Mouse (Mus musculus): ENCODE data around the gene Slfn9. TPM values are rescaled to one million over a fixed set of nuclear protein-coding genes. Genes with fewer than 3 reads are reported as not detected.
"Not testable (repeated sequence)": the region's sequence is repeated elsewhere in the genome, so short reads cannot be mapped to it uniquely, and the experiment has no call there.

The Slfn9 gene
- 7.4 and 8.2 TPM in 2 replicates for polyA plus RNA-seq (2016; fragmentation: Nextera tagmentation; extraction: Ambion mirVana)

DNA sequence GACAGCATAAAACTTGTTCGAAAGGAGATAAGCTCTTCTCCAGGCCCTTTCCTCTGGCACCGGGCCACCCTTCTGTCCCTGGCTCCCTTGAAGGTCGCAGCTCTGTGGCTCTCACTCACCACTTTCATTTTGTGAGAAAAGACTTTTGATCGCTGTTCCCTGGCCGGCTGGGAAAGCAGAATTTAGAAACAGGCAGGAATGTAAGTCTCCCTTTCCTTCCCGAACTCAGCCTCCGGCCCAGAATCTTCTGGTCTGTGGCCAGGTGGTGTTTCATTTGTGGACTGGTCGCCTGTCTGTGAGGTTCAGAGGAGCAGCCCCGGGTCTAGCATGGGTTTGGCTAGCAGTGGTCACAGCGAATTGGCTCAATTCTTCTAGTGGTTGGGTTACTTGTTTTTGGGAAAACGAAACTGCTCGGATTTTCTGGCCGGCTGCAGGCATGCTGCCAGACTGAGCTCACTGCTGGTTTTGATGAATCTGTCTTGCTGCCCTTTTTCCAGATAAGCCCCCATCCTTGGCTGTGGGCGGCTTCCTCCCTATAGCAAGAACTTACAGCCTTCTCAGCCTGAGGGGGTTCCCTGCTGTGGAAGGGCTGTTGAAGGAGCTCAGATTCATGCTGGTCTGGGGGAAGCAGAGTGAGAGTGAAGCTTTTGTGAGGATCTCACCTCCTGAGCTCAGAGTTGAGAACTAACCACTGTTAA lies at the start of gene Slfn9:
Gene Slfn9 (minus strand): TSS at position 362 of the 698 bp plus-strand sequence.
- ATAC-seq (ENCODE audit: low FRiP score, low read depth): no peak
- Histone ChIP-seq H3K9ac (no peak within 1 kb of the TSS), H3K27ac (no peak within 1 kb of the TSS), H3K4me1 (peaks cover 13% of the 10 kb centered on the region), H3K36me3 (no peaks in the 10 kb centered on the region), H3K9me3 (no peaks in the 10 kb centered on the region), H3K4me2 (replicated peaks) (peak within 1 kb of the TSS; percentile 63), H3K4me3 (peak within 1 kb of the TSS; percentile 32), H3K27me3 (replicated peaks) (no peaks in the 10 kb centered on the region; the same call in 1 of the 2 replicates)
- WGBS: 13% methylated on average over 14 of the region's 14 CpGs

GRCm38 (mm10) chr11:83041000-83041399 lies 49.4 kb upstream of the Slfn9 start:
- ATAC-seq (ENCODE audit: low FRiP score, low read depth): no peak

GRCm38 (mm10) chr11:83040325-83040724 lies 48.7 kb upstream of the Slfn9 start:
- Histone ChIP-seq H3K4me3 (no peak overlapping the region), H3K4me2 (replicated peaks) (no peak overlapping the region), H3K9ac (no peak overlapping the region), H3K9me3 (no peaks in the 10 kb centered on the region), H3K4me1 (no peaks in the 10 kb centered on the region), H3K27ac (no peak overlapping the region), H3K27me3 (replicated peaks) (peaks cover 11% of the 10 kb centered on the region; the same call in 1 of the 2 replicates), H3K36me3 (no peaks in the 10 kb centered on the region)
- no peak for ATAC-seq (ENCODE audit: low FRiP score, low read depth)
- 33% methylated on average over 1 of the region's 1 CpGs for WGBS

More at GRCm38 (mm10) chr11:83041000-83041399, 49.4 kb upstream of the Slfn9 start:
- H3K4me1 ChIP-seq: no peaks in the 10 kb centered on the region
- no peaks in the 10 kb centered on the region for H3K9me3 ChIP-seq
- H3K4me2 ChIP-seq (replicated peaks): no peak overlapping the region
- no peaks in the 10 kb centered on the region for H3K36me3 ChIP-seq
- H3K27me3 ChIP-seq (replicated peaks): peaks cover 11% of the 10 kb centered on the region; the same call in 1 of the 2 replicates
- no peak overlapping the region for H3K27ac ChIP-seq
- H3K4me3 ChIP-seq: no peak overlapping the region
- H3K9ac ChIP-seq: no peak overlapping the region

- Histone ChIP-seq H3K27ac (no peak overlapping the region), H3K4me1 (no peaks in the 10 kb centered on the region), H3K9me3 (no peaks in the 10 kb centered on the region), H3K9ac (no peak overlapping the region), H3K36me3 (no peaks in the 10 kb centered on the region), H3K4me2 (replicated peaks) (peak overlapping the region; percentile 14; the same call in 1 of the 2 replicates), H3K27me3 (replicated peaks) (peaks cover 11% of the 10 kb centered on the region; the same call in 1 of the 2 replicates), H3K4me3 (no peak overlapping the region)
- ATAC-seq (ENCODE audit: low FRiP score, low read depth): no peak
- WGBS: 18% methylated on average over 19 of the region's 19 CpGs
Measured at GRCm38 (mm10) chr11:83039796-83040195, 48.2 kb upstream of the Slfn9 start.

DNA sequence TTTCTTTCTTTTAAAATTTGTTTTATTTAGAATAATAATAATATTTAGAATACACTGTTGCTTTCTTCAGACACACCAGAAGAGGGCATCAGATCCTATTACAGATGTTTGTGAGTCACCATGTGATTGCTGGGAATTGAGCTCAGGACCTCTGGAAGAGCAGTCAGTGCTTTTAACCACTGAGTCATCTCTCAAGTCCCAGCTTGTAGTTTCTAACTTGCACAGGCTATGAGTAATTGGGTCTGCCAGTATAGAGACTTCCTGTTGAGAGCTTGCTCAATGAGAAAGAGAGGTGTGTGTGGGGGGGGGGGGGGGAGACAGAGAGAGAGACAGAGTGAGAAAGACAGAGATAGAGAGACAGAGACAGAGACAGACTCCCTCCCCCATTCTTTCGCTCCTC lies 47.5 kb upstream of the Slfn9 start:
- Histone ChIP-seq H3K36me3 (no peaks in the 10 kb centered on the region), H3K27ac (no peak overlapping the region), H3K9me3 (no peaks in the 10 kb centered on the region), H3K4me2 (replicated peaks) (no peak overlapping the region), H3K27me3 (replicated peaks) (peaks cover 8% of the 10 kb centered on the region; the same call in 1 of the 2 replicates), H3K9ac (no peak overlapping the region), H3K4me3 (no peak overlapping the region), H3K4me1 (no peaks in the 10 kb centered on the region)
- ATAC-seq (ENCODE audit: low FRiP score, low read depth): no peak
- 78% methylated on average over 1 of the region's 1 CpGs for WGBS

DNA sequence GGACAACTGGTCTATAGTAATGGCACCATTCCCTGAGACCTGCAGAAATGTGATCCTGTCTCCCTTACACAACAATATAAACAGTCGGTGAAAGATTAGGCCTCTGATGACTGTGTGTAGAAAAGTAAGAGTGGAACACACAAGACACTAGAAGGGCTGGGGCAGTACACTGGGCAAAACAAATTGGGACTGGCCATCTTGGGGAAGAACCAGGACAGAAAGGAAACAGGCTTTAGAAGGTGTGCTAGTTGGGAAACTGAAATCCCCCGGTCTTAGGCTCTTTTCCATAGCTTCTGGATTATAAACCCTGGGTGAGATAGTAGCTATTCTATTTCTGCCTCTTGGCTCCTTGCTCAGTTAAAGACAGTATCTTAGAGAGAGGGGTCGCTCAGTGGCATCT lies 47.1 kb upstream of the Slfn9 start:
- not testable (repeated sequence) for H3K27ac ChIP-seq; H3K9ac ChIP-seq; H3K9me3 ChIP-seq; ATAC-seq (ENCODE audit: low FRiP score, low read depth); H3K4me2 ChIP-seq (replicated peaks); H3K4me3 ChIP-seq; H3K4me1 ChIP-seq; H3K27me3 ChIP-seq (replicated peaks); H3K36me3 ChIP-seq
- WGBS: 90% methylated on average over 3 of the region's 3 CpGs

DNA sequence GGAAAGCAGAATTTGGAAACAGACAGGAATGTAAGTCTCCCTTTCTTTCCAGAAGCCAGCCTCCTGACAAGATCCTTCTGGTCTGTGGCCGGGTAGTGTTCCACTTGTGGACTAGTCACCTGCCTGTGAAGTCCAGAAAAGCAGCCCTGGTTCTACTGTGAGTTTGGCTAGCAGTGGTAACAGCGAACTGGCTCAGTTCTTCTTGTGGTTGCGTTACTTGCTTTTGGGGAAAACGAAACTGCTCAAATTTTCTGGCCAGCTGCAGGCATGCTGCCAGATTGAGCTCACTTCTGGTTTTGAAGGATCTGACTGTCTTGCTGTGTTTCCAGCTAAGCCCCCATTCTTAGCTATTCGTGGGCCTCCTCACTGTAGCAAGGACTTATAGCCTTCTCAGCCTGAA lies 29.0 kb upstream of the Slfn9 start, which contains the start of gene Slfn8:
Gene Slfn8 (minus strand): TSS at position 190 of the 400 bp plus-strand sequence.
- 78% methylated on average over 5 of the region's 5 CpGs for WGBS
- Histone ChIP-seq H3K4me2 (replicated peaks) (no peak within 1 kb of the TSS), H3K4me3 (no peak within 1 kb of the TSS), H3K9ac (no peak within 1 kb of the TSS), H3K27ac (no peak within 1 kb of the TSS), H3K4me1 (no peaks in the 10 kb centered on the region), H3K36me3 (no peaks in the 10 kb centered on the region), H3K27me3 (replicated peaks) (no peaks in the 10 kb centered on the region), H3K9me3 (no peaks in the 10 kb centered on the region)
- no peak for ATAC-seq (ENCODE audit: low FRiP score, low read depth)

DNA sequence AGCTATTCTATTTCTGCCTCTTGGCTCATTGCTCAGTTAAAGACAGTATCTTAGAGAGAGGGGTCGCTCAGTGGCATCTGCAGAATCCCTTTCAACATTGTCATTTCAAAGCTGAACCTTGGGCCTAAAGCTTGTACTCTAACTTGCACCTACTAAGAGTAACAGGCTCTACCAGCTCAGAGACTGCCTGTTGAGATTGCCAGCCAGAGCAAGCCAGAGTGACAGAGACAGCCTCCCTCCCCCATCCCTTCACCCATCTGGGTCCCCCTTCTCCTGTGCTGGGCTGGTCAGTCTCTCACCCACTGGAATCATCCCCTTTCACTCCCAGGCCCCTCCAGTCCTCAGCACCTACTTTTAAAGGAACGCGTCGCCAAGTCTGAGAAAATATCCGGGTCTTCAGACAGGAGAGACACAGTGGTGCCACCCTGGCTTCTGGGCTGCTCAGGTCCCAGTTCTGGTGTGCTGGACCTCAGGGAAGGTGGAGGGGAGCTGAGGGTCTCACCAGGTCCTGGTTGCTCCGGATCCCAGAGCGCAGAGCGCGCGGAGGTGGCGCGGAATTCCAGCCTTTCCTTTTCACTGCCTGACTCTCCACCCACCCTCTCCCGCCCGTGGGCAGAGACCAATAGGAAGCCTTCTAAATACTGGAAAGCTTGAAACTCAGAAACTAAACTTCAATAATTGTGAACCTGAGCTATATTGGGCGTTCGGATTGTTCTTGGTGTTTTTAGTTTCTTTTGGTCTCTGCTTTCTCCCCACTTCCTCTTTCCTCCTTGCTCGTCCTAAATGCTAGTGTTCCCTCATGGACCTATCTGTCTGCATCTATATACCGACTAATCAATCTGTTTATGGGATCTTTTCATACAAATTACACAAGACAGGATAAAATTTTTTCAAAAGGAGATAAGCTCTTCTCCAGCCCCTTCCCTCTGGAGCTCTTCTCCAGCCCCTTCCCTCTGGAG lies 28.2 kb upstream of the Slfn9 start:
- ATAC-seq (ENCODE audit: low FRiP score, low read depth); H3K4me1 ChIP-seq; H3K27ac ChIP-seq; H3K9me3 ChIP-seq; H3K36me3 ChIP-seq; H3K27me3 ChIP-seq (replicated peaks); H3K9ac ChIP-seq; H3K4me2 ChIP-seq (replicated peaks); H3K4me3 ChIP-seq: not testable (repeated sequence)
- WGBS: 78% methylated on average over 18 of the region's 18 CpGs

GRCm38 (mm10) chr11:83016093-83016492 lies 24.5 kb upstream of the Slfn9 start:
- no peak for ATAC-seq (ENCODE audit: low FRiP score, low read depth)
- H3K9me3 ChIP-seq: no peaks in the 10 kb centered on the region

GRCm38 (mm10) chr11:83013356-83013755 lies 21.7 kb upstream of the Slfn9 start:
- H3K27me3 ChIP-seq (replicated peaks): no peaks in the 10 kb centered on the region
- H3K36me3 ChIP-seq: no peaks in the 10 kb centered on the region
- 89% methylated on average over 1 of the region's 1 CpGs for whole genome bisulfite sequencing
- H3K4me1 ChIP-seq: no peaks in the 10 kb centered on the region
- no peak for ATAC-seq (ENCODE audit: low FRiP score, low read depth)
- no peaks in the 10 kb centered on the region for H3K9me3 ChIP-seq
- H3K9ac ChIP-seq: no peak overlapping the region
- H3K4me2 ChIP-seq (replicated peaks): no peak overlapping the region
- H3K4me3 ChIP-seq: no peak overlapping the region
- no peak overlapping the region for H3K27ac ChIP-seq

More at GRCm38 (mm10) chr11:83016093-83016492, 24.5 kb upstream of the Slfn9 start:
- H3K27me3 ChIP-seq (replicated peaks): no peaks in the 10 kb centered on the region
- no peak overlapping the region for H3K27ac ChIP-seq
- no peak overlapping the region for H3K9ac ChIP-seq
- H3K4me3 ChIP-seq: no peak overlapping the region
- no peak overlapping the region for H3K4me2 ChIP-seq (replicated peaks)
- H3K4me1 ChIP-seq: no peaks in the 10 kb centered on the region
- H3K36me3 ChIP-seq: no peaks in the 10 kb centered on the region

- H3K27ac ChIP-seq; H3K9me3 ChIP-seq; H3K27me3 ChIP-seq (replicated peaks); H3K36me3 ChIP-seq; H3K9ac ChIP-seq: not testable (repeated sequence)
- peak overlapping the region; percentile 32 for H3K4me3 ChIP-seq
- ATAC-seq (ENCODE audit: low FRiP score, low read depth): 0 out of 2 replicates have a peak, but pooled peaks have one; percentile 56
- H3K4me2 ChIP-seq (replicated peaks): peak overlapping the region; percentile 63
- 12% methylated on average over 19 of the region's 19 CpGs for WGBS
- peaks cover 13% of the 10 kb centered on the region for H3K4me1 ChIP-seq
Measured at GRCm38 (mm10) chr11:82990612-82991385, 831 bp downstream of the Slfn9 start.

Data from neural tube, embryonic 12.5 days (tissue).